In genomic region chr7:141518296-141518695, GRCm38 (mm10) we compare ENCODE assay signal across 26 mouse cellular contexts. TPM values are rescaled to one million over a fixed set of nuclear protein-coding genes. Genes with fewer than 3 reads are reported as not detected.
DNase-seq lines count a peak whose midpoint lies in the region; ATAC-seq and TF ChIP-seq lines count a peak whose summit lies in the region.
"Had no signal": no experiment of that assay in that cellular context is flagged by ENCODE, and none has a peak within 500 bp of the region (broad histone marks: within the 10 kb centered on the region; RNA-seq: fewer than 3 reads in every experiment).

No protein-coding gene starts in this region.

- no peak overlapping the region for H3K4me3 ChIP-seq in heart, postnatal 0 days (ENCODE audit: low read depth, low read length)
- H3K4me3 ChIP-seq in liver, embryonic 16.5 days (ENCODE audit: low read depth, low read length) = no peak overlapping the region
- H3K4me3 ChIP-seq in intestine, postnatal 0 days (ENCODE audit: low read depth, low read length) = no peak overlapping the region
- H3K4me3 ChIP-seq in forebrain, embryonic 13.5 days = no peak overlapping the region
- H3K4me3 ChIP-seq: embryonic facial prominence, embryonic 12.5 days; erythroblast, embryonic 14.5 days; hindbrain, embryonic 15.5 days had no signal

- no peaks in the 10 kb centered on the region for H3K27me3 ChIP-seq in heart, postnatal 0 days (ENCODE audit: control insufficient read depth, insufficient read depth, low read length)
- no peaks in the 10 kb centered on the region for H3K27me3 ChIP-seq in liver, embryonic 16.5 days (ENCODE audit: control insufficient read depth, insufficient read depth, low read depth, low read length)
- H3K27me3 ChIP-seq in intestine, postnatal 0 days (replicated peaks; ENCODE audit: control insufficient read depth, insufficient read depth, low read length) = no peaks in the 10 kb centered on the region
- H3K27me3 ChIP-seq in forebrain, embryonic 13.5 days = no peaks in the 10 kb centered on the region
- H3K27me3 ChIP-seq: CH12.LX; embryonic facial prominence, embryonic 12.5 days; hindbrain, embryonic 15.5 days had no signal

- no peak for TF ChIP-seq EP300 in heart, postnatal 0 days (IDR thresholded peaks at IDR 0.05; ENCODE audit: low read depth)

- peak overlapping the region; percentile 85 for H3K27ac ChIP-seq in heart, postnatal 0 days (ENCODE audit: low read depth)
- H3K27ac ChIP-seq in liver, embryonic 16.5 days (ENCODE audit: low read length) = peak overlapping the region; percentile 25; the same call in 1 of the 2 replicates
- no peak overlapping the region for H3K27ac ChIP-seq in intestine, postnatal 0 days (ENCODE audit: low read depth, low read length)
- no peak overlapping the region for H3K27ac ChIP-seq in forebrain, embryonic 13.5 days
- H3K27ac ChIP-seq: embryonic facial prominence, embryonic 12.5 days; hindbrain, embryonic 15.5 days had no signal

- no peaks in the 10 kb centered on the region for H3K9me3 ChIP-seq in heart, postnatal 0 days (replicated peaks; ENCODE audit: control insufficient read depth, low read length)
- H3K9me3 ChIP-seq in liver, embryonic 16.5 days (replicated peaks; ENCODE audit: control insufficient read depth, low read length) = no peaks in the 10 kb centered on the region
- no peaks in the 10 kb centered on the region for H3K9me3 ChIP-seq in intestine, postnatal 0 days (ENCODE audit: control insufficient read depth)
- no peaks in the 10 kb centered on the region for H3K9me3 ChIP-seq in forebrain, embryonic 13.5 days (replicated peaks)
- H3K9me3 ChIP-seq: embryonic facial prominence, embryonic 12.5 days; hindbrain, embryonic 15.5 days had no signal

- intact Hi-C loops in heart, postnatal 25 days (cut with DNase I) = no loop called here

- DNase-seq in adrenal gland, postnatal 10 days = peak; percentile 63
- DNase-seq in adrenal gland, postnatal 4 days (ENCODE audit: low spot score in 2 of 2) = no peak
- no peak for DNase-seq in heart, postnatal 0 days (ENCODE audit: low spot score)
- DNase-seq in heart, postnatal 25 days (ENCODE audit: low spot score) = no peak
- peak; percentile 87 for DNase-seq in adipocyte (ENCODE audit: low spot score)
- DNase-seq: adrenal gland, postnatal 25 days; cerebellum, adult 2 months; forebrain, postnatal 0 days; kidney, adult 2 months; kidney, postnatal 36 days; left cerebral cortex, postnatal 4 days; lung, embryonic 14.5 days; lung, postnatal 14 days; midbrain, embryonic 14.5 days; right cerebral cortex, postnatal 25 days; spleen, adult 18-20 months; thymus, postnatal 25 days had no signal

- H3K4me2 ChIP-seq in heart, postnatal 0 days (ENCODE audit: low read depth, low read length) = no peak overlapping the region
- no peak overlapping the region for H3K4me2 ChIP-seq in liver, embryonic 16.5 days (ENCODE audit: low read depth, low read length)
- no peak overlapping the region for H3K4me2 ChIP-seq in intestine, postnatal 0 days (replicated peaks; ENCODE audit: low read depth)
- no peak overlapping the region for H3K4me2 ChIP-seq in forebrain, embryonic 13.5 days
- H3K4me2 ChIP-seq: embryonic facial prominence, embryonic 12.5 days; hindbrain, embryonic 15.5 days; lung, embryonic 14.5 days had no signal

- 87% methylated on average over 5 of the region's 5 CpGs for WGBS in heart, postnatal 0 days
- WGBS in liver, embryonic 16.5 days (ENCODE audit: insufficient replicate concordance) = 90% methylated on average over 5 of the region's 5 CpGs
- 92% methylated on average over 5 of the region's 5 CpGs for WGBS in intestine, postnatal 0 days
- WGBS in forebrain, embryonic 13.5 days = 82% methylated on average over 5 of the region's 5 CpGs

- no peak for ATAC-seq in heart, postnatal 0 days (ENCODE audit: insufficient read depth, low read depth)
- ATAC-seq in liver, embryonic 16.5 days (ENCODE audit: low read depth) = no peak
- no peak for ATAC-seq in intestine, postnatal 0 days
- no peak for ATAC-seq in forebrain, embryonic 13.5 days
- ATAC-seq: activated CD4-positive, CD25-positive, alpha-beta regulatory T cell, adult 4 months; forebrain, postnatal 0 days had no signal

- H3K4me1 ChIP-seq in heart, postnatal 0 days (ENCODE audit: control insufficient read depth, insufficient read depth) = peaks cover 17% of the 10 kb centered on the region
- peaks cover 23% of the 10 kb centered on the region for H3K4me1 ChIP-seq in liver, embryonic 16.5 days (ENCODE audit: control insufficient read depth, low read depth, low read length)
- H3K4me1 ChIP-seq in intestine, postnatal 0 days (replicated peaks; ENCODE audit: control insufficient read depth, insufficient read depth, low read length) = no peaks in the 10 kb centered on the region
- H3K4me1 ChIP-seq in forebrain, embryonic 13.5 days = no peaks in the 10 kb centered on the region
- H3K4me1 ChIP-seq: embryonic facial prominence, embryonic 12.5 days; hindbrain, embryonic 15.5 days had no signal

- 0 out of 2 replicates have a peak, but pooled peaks cover 4% of the 10 kb centered on the region for H3K36me3 ChIP-seq in heart, postnatal 0 days (replicated peaks; ENCODE audit: control insufficient read depth, insufficient read depth, low read length)
- H3K36me3 ChIP-seq in liver, embryonic 16.5 days (ENCODE audit: control insufficient read depth, insufficient read depth) = peaks cover 12% of the 10 kb centered on the region
- peaks cover 16% of the 10 kb centered on the region; the same call in 1 of the 2 replicates for H3K36me3 ChIP-seq in intestine, postnatal 0 days (ENCODE audit: control insufficient read depth, insufficient read depth)
- H3K36me3 ChIP-seq in forebrain, embryonic 13.5 days (ENCODE audit: poor library complexity, severe bottlenecking) = peaks cover 44% of the 10 kb centered on the region

- no peak for TF ChIP-seq CTCF in heart, postnatal 0 days (IDR thresholded peaks at IDR 0.05; ENCODE audit: low read depth)
- no peak for TF ChIP-seq CTCF in intestine, postnatal 0 days (IDR thresholded peaks at IDR 0.05; ENCODE audit: low read depth)

- no peak overlapping the region for H3K9ac ChIP-seq in heart, postnatal 0 days (replicated peaks; ENCODE audit: low read depth, low read length)
- no peak overlapping the region for H3K9ac ChIP-seq in liver, embryonic 16.5 days (ENCODE audit: low read depth, low read length)
- no peak overlapping the region for H3K9ac ChIP-seq in intestine, postnatal 0 days (ENCODE audit: low read depth, low read length)
- no peak overlapping the region for H3K9ac ChIP-seq in forebrain, embryonic 13.5 days
- H3K9ac ChIP-seq: embryonic facial prominence, embryonic 12.5 days; forebrain, postnatal 0 days; hindbrain, embryonic 15.5 days; lung, embryonic 14.5 days had no signal

RNA-seq across cellular contexts. Expression of gene Chid1, which starts 21.4 kb away (rescaled TPM):
- total RNA-seq in adrenal gland, postnatal 10 days (2021) = 10 to 100 TPM; 45.6 to 54.2 TPM
- total RNA-seq in adrenal gland, postnatal 4 days (2021) = 10 to 100 TPM; 42.4 to 49.2 TPM
- 12.5 and 23.5 TPM in 2 replicates for total RNA-seq in heart, postnatal 0 days (2014; rRNA removed; ENCODE audit: low replicate concordance)
- polyA plus RNA-seq in heart, postnatal 0 days (2015; fragmentation: Nextera tagmentation; extraction: Ambion mirVana) = 17.7 and 20.3 TPM in 2 replicates
- 10 to 100 TPM; 46.6 to 47.1 TPM for total RNA-seq in heart, postnatal 25 days (2021)
- polyA plus RNA-seq in liver, embryonic 16.5 days (2015; fragmentation: Nextera tagmentation; extraction: Ambion mirVana) = 25.3 and 26.6 TPM in 2 replicates
- polyA plus RNA-seq in intestine, postnatal 0 days (2015; fragmentation: Nextera tagmentation; extraction: Ambion mirVana) = 20.5 and 23.8 TPM in 2 replicates
- 24.3 and 31.8 TPM in 2 replicates for polyA plus RNA-seq in forebrain, embryonic 13.5 days (2015; fragmentation: Nextera tagmentation; extraction: Ambion mirVana)

RNA-seq across cellular contexts. Expression of gene Tspan4, which starts 43.3 kb away (rescaled TPM):
- 10 to 100 TPM; 53.8 to 57.1 TPM for total RNA-seq in adrenal gland, postnatal 10 days (2021)
- 10 to 100 TPM; 77.9 to 79.6 TPM for total RNA-seq in adrenal gland, postnatal 4 days (2021)
- 84.2 and 87.8 TPM in 2 replicates for total RNA-seq in heart, postnatal 0 days (2014; rRNA removed; ENCODE audit: low replicate concordance)
- 72.2 and 72.3 TPM in 2 replicates for polyA plus RNA-seq in heart, postnatal 0 days (2015; fragmentation: Nextera tagmentation; extraction: Ambion mirVana)
- total RNA-seq in heart, postnatal 25 days (2021) = 10 to 100 TPM; 17.5 to 39.0 TPM
- polyA plus RNA-seq in liver, embryonic 16.5 days (2015; fragmentation: Nextera tagmentation; extraction: Ambion mirVana) = 46.1 and 47.2 TPM in 2 replicates
- 39.7 and 40.1 TPM in 2 replicates for polyA plus RNA-seq in intestine, postnatal 0 days (2015; fragmentation: Nextera tagmentation; extraction: Ambion mirVana)
- polyA plus RNA-seq in forebrain, embryonic 13.5 days (2015; fragmentation: Nextera tagmentation; extraction: Ambion mirVana) = 18.0 and 20.0 TPM in 2 replicates
- total RNA-seq: neutrophil, adult 5-6 weeks had no signal

RNA-seq across cellular contexts. Expression of gene Polr2l, which starts 43.4 kb away (rescaled TPM):
- 10 to 100 TPM; 58.3 to 59.7 TPM for total RNA-seq in adrenal gland, postnatal 10 days (2021)
- total RNA-seq in adrenal gland, postnatal 4 days (2021) = 10 to 100 TPM; 57.7 to 61.2 TPM
- total RNA-seq in heart, postnatal 0 days (2014; rRNA removed; ENCODE audit: low replicate concordance) = 17.4 and 32.3 TPM in 2 replicates
- 77.6 and 81.3 TPM in 2 replicates for polyA plus RNA-seq in heart, postnatal 0 days (2015; fragmentation: Nextera tagmentation; extraction: Ambion mirVana)
- 10 to 100 TPM; 74.3 to 74.7 TPM for total RNA-seq in heart, postnatal 25 days (2021)
- polyA plus RNA-seq in liver, embryonic 16.5 days (2015; fragmentation: Nextera tagmentation; extraction: Ambion mirVana) = 36.4 and 39.2 TPM in 2 replicates
- 36.8 and 37.9 TPM in 2 replicates for polyA plus RNA-seq in intestine, postnatal 0 days (2015; fragmentation: Nextera tagmentation; extraction: Ambion mirVana)
- 76.5 and 89.5 TPM in 2 replicates for polyA plus RNA-seq in forebrain, embryonic 13.5 days (2015; fragmentation: Nextera tagmentation; extraction: Ambion mirVana)

RNA-seq across cellular contexts. Expression of gene Ap2a2, which starts 43.7 kb away (rescaled TPM):
- total RNA-seq in adrenal gland, postnatal 10 days (2021) = 10 to 100 TPM; 68.5 to 70.2 TPM
- total RNA-seq in adrenal gland, postnatal 4 days (2021) = 10 to 100 TPM; 75.6 to 81.5 TPM
- 60.4 and 63.3 TPM in 2 replicates for total RNA-seq in heart, postnatal 0 days (2014; rRNA removed; ENCODE audit: low replicate concordance)
- polyA plus RNA-seq in heart, postnatal 0 days (2015; fragmentation: Nextera tagmentation; extraction: Ambion mirVana) = 28.7 and 30.6 TPM in 2 replicates
- total RNA-seq in heart, postnatal 25 days (2021) = 10 to 100 TPM; 48.9 to 56.1 TPM
- polyA plus RNA-seq in liver, embryonic 16.5 days (2015; fragmentation: Nextera tagmentation; extraction: Ambion mirVana) = 66.7 and 70.7 TPM in 2 replicates
- 69.7 and 76.6 TPM in 2 replicates for polyA plus RNA-seq in intestine, postnatal 0 days (2015; fragmentation: Nextera tagmentation; extraction: Ambion mirVana)
- polyA plus RNA-seq in forebrain, embryonic 13.5 days (2015; fragmentation: Nextera tagmentation; extraction: Ambion mirVana) = 83.2 and 93.1 TPM in 2 replicates

RNA-seq across cellular contexts. Expression of gene Cd151, which starts 51.1 kb away (rescaled TPM):
- 100 to 1,000 TPM; 184 to 198 TPM for total RNA-seq in adrenal gland, postnatal 10 days (2021)
- 100 to 1,000 TPM; 209 to 215 TPM for total RNA-seq in adrenal gland, postnatal 4 days (2021)
- 288 and 323 TPM in 2 replicates for total RNA-seq in heart, postnatal 0 days (2014; rRNA removed; ENCODE audit: low replicate concordance)
- polyA plus RNA-seq in heart, postnatal 0 days (2015; fragmentation: Nextera tagmentation; extraction: Ambion mirVana) = 37.8 and 39.7 TPM in 2 replicates
- 100 to 1,000 TPM; 280 TPM for total RNA-seq in heart, postnatal 25 days (2021)
- 5.3 and 6.9 TPM in 2 replicates for polyA plus RNA-seq in liver, embryonic 16.5 days (2015; fragmentation: Nextera tagmentation; extraction: Ambion mirVana)
- polyA plus RNA-seq in intestine, postnatal 0 days (2015; fragmentation: Nextera tagmentation; extraction: Ambion mirVana) = 27.6 and 29.3 TPM in 2 replicates
- 12.0 and 14.3 TPM in 2 replicates for polyA plus RNA-seq in forebrain, embryonic 13.5 days (2015; fragmentation: Nextera tagmentation; extraction: Ambion mirVana)

Comparison
In these comparisons a context has a peak if more than half of its experiments do, and no peak if none do; other contexts are left out.
1. DNase-seq: peak in adrenal gland, postnatal 10 days (single experiment) and adipocyte (single experiment); none in adrenal gland, postnatal 4 days (0 of 2), heart, postnatal 0 days (single experiment) and heart, postnatal 25 days (single experiment).
2. H3K27ac ChIP-seq: peak in heart, postnatal 0 days (single experiment) and liver, embryonic 16.5 days (single experiment); none in intestine, postnatal 0 days (single experiment) and forebrain, embryonic 13.5 days (single experiment).